Mouse (Mus musculus) heart, adult 9 months (tissue): ENCODE measurements around the gene Uchl4.

Source experiments
- DNase-seq, 2 experiments: peaks; one replicate each; pipeline ENCODE4 v3.0.0; 2022; ENCODE audit warnings: low spot score in 2 of 2

The Uchl4 gene

GRCm38 (mm10) chr9:64273757-64274156 is 38.8 kb downstream of the Uchl4 start:
- DNase-seq = no peak

GRCm38 (mm10) chr9:64274291-64274690 is 39.3 kb downstream of the Uchl4 start:
- DNase-seq = no peak

GRCm38 (mm10) chr9:64274919-64275318 is 39.9 kb downstream of the Uchl4 start:
- DNase-seq = no peak

- DNase-seq = peak in 1 of 2 experiments; percentile 42
Measured at GRCm38 (mm10) chr9:64277706-64278105, 42.7 kb downstream of the Uchl4 start.

- DNase-seq = no peak
Measured at GRCm38 (mm10) chr9:64278665-64279310, 43.8 kb downstream of the Uchl4 start.

- peak; percentile 93 to 95 for DNase-seq
Measured at GRCm38 (mm10) chr9:64281105-64281780, 46.2 kb downstream of the Uchl4 start, which contains the start of gene Tipin. Gene Tipin, plus strand, starts transcription at chr9:64281581.

- no peak for DNase-seq
Measured at GRCm38 (mm10) chr9:64281781-64282178, 46.8 kb downstream of the Uchl4 start.

- no peak for DNase-seq
Measured at GRCm38 (mm10) chr9:64282404-64282987, 47.5 kb downstream of the Uchl4 start.
